Mouse (Mus musculus) embryo, embryonic 11.5 days (tissue): ENCODE data around the gene Wnt4.

Source experiments
- DNase-seq: peaks from one replicate; pipeline ENCODE4 v3.0.0-alpha.2; 2012; ENCODE audit warnings: low read depth, low spot score

The Wnt4 gene

GRCm38 (mm10) chr4:137277166-137277513 lies at the start of gene Wnt4:
Gene Wnt4 (plus strand): TSS chr4:137277489.
- DNase-seq: no peak

- DNase-seq: no peak
These were observed 48.6 kb upstream of the Wnt4 start for GRCm38 (mm10) chr4:137228566-137229115.

GRCm38 (mm10) chr4:137231494-137232470 lies 45.5 kb upstream of the Wnt4 start:
- no peak for DNase-seq

- no peak for DNase-seq
These were observed 43.7 kb upstream of the Wnt4 start for GRCm38 (mm10) chr4:137233632-137234031.

- DNase-seq: no peak
These were observed 42.8 kb upstream of the Wnt4 start for GRCm38 (mm10) chr4:137234444-137234843.

- DNase-seq: no peak
These were observed 41.9 kb upstream of the Wnt4 start for GRCm38 (mm10) chr4:137235368-137235767.

GRCm38 (mm10) chr4:137244883-137245282 lies 32.4 kb upstream of the Wnt4 start:
- no peak for DNase-seq

- no peak for DNase-seq
These were observed 27.0 kb upstream of the Wnt4 start for GRCm38 (mm10) chr4:137250333-137250732.

- no peak for DNase-seq
These were observed 26.4 kb upstream of the Wnt4 start for GRCm38 (mm10) chr4:137250849-137251248.

GRCm38 (mm10) chr4:137253601-137254000 lies 23.7 kb upstream of the Wnt4 start:
- DNase-seq: no peak

- DNase-seq: no peak
These were observed 22.9 kb upstream of the Wnt4 start for GRCm38 (mm10) chr4:137254206-137254976.

- no peak for DNase-seq
These were observed 21.7 kb upstream of the Wnt4 start for GRCm38 (mm10) chr4:137255568-137255967.

GRCm38 (mm10) chr4:137261826-137262225 lies 15.5 kb upstream of the Wnt4 start:
- DNase-seq: no peak

- no peak for DNase-seq
These were observed 13.2 kb upstream of the Wnt4 start for GRCm38 (mm10) chr4:137264066-137264465.

- no peak for DNase-seq
These were observed 12.2 kb upstream of the Wnt4 start for GRCm38 (mm10) chr4:137265116-137265515.

GRCm38 (mm10) chr4:137268541-137268940 lies 8.7 kb upstream of the Wnt4 start:
- DNase-seq: no peak

GRCm38 (mm10) chr4:137271856-137272255 lies 5.4 kb upstream of the Wnt4 start:
- DNase-seq: no peak

- no peak for DNase-seq
These were observed 3.0 kb upstream of the Wnt4 start for GRCm38 (mm10) chr4:137274304-137274703.

GRCm38 (mm10) chr4:137276443-137277165 lies 685 bp upstream of the Wnt4 start:
- DNase-seq: no peak

- DNase-seq: no peak
These were observed 383 bp downstream of the Wnt4 start for GRCm38 (mm10) chr4:137277600-137278143.
